Mouse (Mus musculus): Measurements from ENCODE around the gene Gck. TPM values are rescaled to one million over a fixed set of nuclear protein-coding genes. Genes with fewer than 3 reads are reported as not detected.
A peak's percentile ranks its signal among the peaks of the same experiment; 100 is the strongest.

Gene Gck
- polyA plus RNA-seq, 1 experiment from 2014 or later, result 3.5 TPM

GRCm38 (mm10) chr11:5858723-5859122 is 91.2 kb downstream of the Gck start:
- H3K9me3 ChIP-seq (replicated peaks), result no peaks in the 10 kb centered on the region
- peaks cover 46% of the 10 kb centered on the region for H3K4me1 ChIP-seq
- WGBS, result 83% methylated on average over 1 of the region's 1 CpGs
- no peak overlapping the region for H3K4me3 ChIP-seq (replicated peaks)
- no peaks in the 10 kb centered on the region for H3K27me3 ChIP-seq
- H3K4me2 ChIP-seq (replicated peaks), result no peak overlapping the region
- no peak overlapping the region for H3K27ac ChIP-seq (replicated peaks)
- ATAC-seq (ENCODE audit: insufficient number of reproducible peaks, low FRiP score, low TSS enrichment, low read depth), result no peak
- H3K36me3 ChIP-seq, result no peaks in the 10 kb centered on the region; the same call in 1 of the 2 replicates
- H3K9ac ChIP-seq, result no peak overlapping the region

- no peak overlapping the region for H3K4me2 ChIP-seq (replicated peaks)
- H3K4me1 ChIP-seq, result peaks cover 27% of the 10 kb centered on the region
- H3K4me3 ChIP-seq (replicated peaks), result no peak overlapping the region
- 72% methylated on average over 8 of the region's 8 CpGs for WGBS
- H3K36me3 ChIP-seq, result no peaks in the 10 kb centered on the region
- H3K9me3 ChIP-seq (replicated peaks), result no peaks in the 10 kb centered on the region
- no peak overlapping the region for H3K9ac ChIP-seq
- H3K27me3 ChIP-seq, result no peaks in the 10 kb centered on the region
- peak overlapping the region; percentile 75 for H3K27ac ChIP-seq (replicated peaks)
- ATAC-seq (ENCODE audit: insufficient number of reproducible peaks, low FRiP score, low TSS enrichment, low read depth), result no peak
These were observed 93.3 kb downstream of the Gck start for GRCm38 (mm10) chr11:5856479-5857130.

GRCm38 (mm10) chr11:5855902-5856301 is 94.0 kb downstream of the Gck start:
- peak overlapping the region; percentile 75 for H3K27ac ChIP-seq (replicated peaks)
- H3K4me1 ChIP-seq, result peaks cover 26% of the 10 kb centered on the region
- no peaks in the 10 kb centered on the region for H3K27me3 ChIP-seq
- no peak overlapping the region for H3K4me2 ChIP-seq (replicated peaks)
- peak; percentile 85 for ATAC-seq (ENCODE audit: insufficient number of reproducible peaks, low FRiP score, low TSS enrichment, low read depth)
- no peak overlapping the region for H3K9ac ChIP-seq
- no peaks in the 10 kb centered on the region for H3K9me3 ChIP-seq (replicated peaks)
- no peaks in the 10 kb centered on the region for H3K36me3 ChIP-seq
- no peak overlapping the region for H3K4me3 ChIP-seq (replicated peaks)
- 29% methylated on average over 7 of the region's 7 CpGs for WGBS

- no peak for ATAC-seq (ENCODE audit: insufficient number of reproducible peaks, low FRiP score, low TSS enrichment, low read depth)
- H3K9ac ChIP-seq, result no peak overlapping the region
These were observed 94.4 kb downstream of the Gck start for GRCm38 (mm10) chr11:5855481-5855880.

GRCm38 (mm10) chr11:5852314-5852713 is 97.6 kb downstream of the Gck start:
- 29% methylated on average over 1 of the region's 1 CpGs for WGBS
- no peaks in the 10 kb centered on the region for H3K27me3 ChIP-seq
- H3K36me3 ChIP-seq, result no peaks in the 10 kb centered on the region
- H3K4me3 ChIP-seq (replicated peaks), result no peak overlapping the region
- H3K9me3 ChIP-seq (replicated peaks), result no peaks in the 10 kb centered on the region
- H3K9ac ChIP-seq, result no peak overlapping the region
- 0 out of 2 replicates have a peak overlapping the region, but pooled peaks have one; percentile 2 for H3K27ac ChIP-seq (replicated peaks)
- H3K4me1 ChIP-seq, result peaks cover 34% of the 10 kb centered on the region
- no peak overlapping the region for H3K4me2 ChIP-seq (replicated peaks)
- no peak for ATAC-seq (ENCODE audit: insufficient number of reproducible peaks, low FRiP score, low TSS enrichment, low read depth)

More at GRCm38 (mm10) chr11:5855481-5855880, 94.4 kb downstream of the Gck start:
- H3K4me3 ChIP-seq (replicated peaks), result no peak overlapping the region
- H3K27me3 ChIP-seq, result no peaks in the 10 kb centered on the region
- H3K4me1 ChIP-seq, result peaks cover 22% of the 10 kb centered on the region
- H3K27ac ChIP-seq (replicated peaks), result peak overlapping the region; percentile 75
- no peaks in the 10 kb centered on the region for H3K9me3 ChIP-seq (replicated peaks)
- H3K4me2 ChIP-seq (replicated peaks), result no peak overlapping the region
- no peaks in the 10 kb centered on the region for H3K36me3 ChIP-seq

- Histone ChIP-seq H3K36me3 (no peaks in the 10 kb centered on the region), H3K4me1 (peaks cover 26% of the 10 kb centered on the region), H3K9me3 (replicated peaks) (no peaks in the 10 kb centered on the region), H3K27me3 (no peaks in the 10 kb centered on the region), H3K4me3 (replicated peaks) (no peak overlapping the region), H3K4me2 (replicated peaks) (no peak overlapping the region), H3K27ac (replicated peaks) (no peak overlapping the region; the same call in 1 of the 2 replicates), H3K9ac (no peak overlapping the region)
- no peak for ATAC-seq (ENCODE audit: insufficient number of reproducible peaks, low FRiP score, low TSS enrichment, low read depth)
- 54% methylated on average over 4 of the region's 4 CpGs for WGBS
These were observed 98.7 kb downstream of the Gck start for GRCm38 (mm10) chr11:5851021-5851736.

Other genes starting within 250 kb of the Gck start
- 173 and 178 TPM in 2 replicates for gene Mrps24, start 234.4 kb downstream of the Gck start, polyA plus RNA-seq (2015; fragmentation: Nextera tagmentation; extraction: Ambion mirVana)
- 29.4 and 30.1 TPM in 2 replicates for gene Urgcp, start 187.7 kb downstream of the Gck start, polyA plus RNA-seq (2015; fragmentation: Nextera tagmentation; extraction: Ambion mirVana)
- 118 and 128 TPM in 2 replicates for gene Dbnl, start 161.6 kb downstream of the Gck start, polyA plus RNA-seq (2015; fragmentation: Nextera tagmentation; extraction: Ambion mirVana)
- gene Pgam2, start 146.3 kb downstream of the Gck start, polyA plus RNA-seq (2015; fragmentation: Nextera tagmentation; extraction: Ambion mirVana), result 71.2 and 107 TPM in 2 replicates
- 10.4 and 12.0 TPM in 2 replicates for gene Polm, start 112.1 kb downstream of the Gck start, polyA plus RNA-seq (2015; fragmentation: Nextera tagmentation; extraction: Ambion mirVana)
- gene Aebp1, start 88.1 kb downstream of the Gck start, polyA plus RNA-seq (2015; fragmentation: Nextera tagmentation; extraction: Ambion mirVana), result 61.3 and 66.9 TPM in 2 replicates
- gene Pold2, start 71.8 kb downstream of the Gck start, polyA plus RNA-seq (2015; fragmentation: Nextera tagmentation; extraction: Ambion mirVana), result 106 and 125 TPM in 2 replicates
- gene Myl7, start 51.3 kb downstream of the Gck start, polyA plus RNA-seq (2015; fragmentation: Nextera tagmentation; extraction: Ambion mirVana), result 1.4 and 2.4 TPM in 2 replicates
- gene Ykt6, start 5.6 kb upstream of the Gck start, polyA plus RNA-seq (2015; fragmentation: Nextera tagmentation; extraction: Ambion mirVana), result 64.4 and 66.7 TPM in 2 replicates
- gene Camk2b, start 116.3 kb upstream of the Gck start, polyA plus RNA-seq (2015; fragmentation: Nextera tagmentation; extraction: Ambion mirVana), result 3.5 and 4.6 TPM in 2 replicates
- 0.43 TPM in 2 replicates for gene A730071L15Rik, start 249.9 kb upstream of the Gck start, polyA plus RNA-seq (2015; fragmentation: Nextera tagmentation; extraction: Ambion mirVana)

Measured in embryonic facial prominence, embryonic 15.5 days (tissue).